Mouse (Mus musculus) sigmoid colon, adult 10 weeks (tissue): Measurements from ENCODE around the gene Trim26. TPM values are rescaled to one million over a fixed set of nuclear protein-coding genes. Genes with fewer than 3 reads are reported as not detected.

Experiments used
- polyA plus RNA-seq: library from polyadenylated mRNA; stranded (reverse); fragments of 350-450 nt; fragmentation: Illumina TruSeq; extraction: RNeasy Lipid Tissue Mini Kit (QIAGEN cat#74804); gene quantifications from one replicate; pipeline ENCODE4 v1.2.3, GENCODE M21; 2014; ENCODE audit warnings: low read depth, low replicate concordance

Trim26 gene
- polyA plus RNA-seq = 37.0 TPM

DNA sequence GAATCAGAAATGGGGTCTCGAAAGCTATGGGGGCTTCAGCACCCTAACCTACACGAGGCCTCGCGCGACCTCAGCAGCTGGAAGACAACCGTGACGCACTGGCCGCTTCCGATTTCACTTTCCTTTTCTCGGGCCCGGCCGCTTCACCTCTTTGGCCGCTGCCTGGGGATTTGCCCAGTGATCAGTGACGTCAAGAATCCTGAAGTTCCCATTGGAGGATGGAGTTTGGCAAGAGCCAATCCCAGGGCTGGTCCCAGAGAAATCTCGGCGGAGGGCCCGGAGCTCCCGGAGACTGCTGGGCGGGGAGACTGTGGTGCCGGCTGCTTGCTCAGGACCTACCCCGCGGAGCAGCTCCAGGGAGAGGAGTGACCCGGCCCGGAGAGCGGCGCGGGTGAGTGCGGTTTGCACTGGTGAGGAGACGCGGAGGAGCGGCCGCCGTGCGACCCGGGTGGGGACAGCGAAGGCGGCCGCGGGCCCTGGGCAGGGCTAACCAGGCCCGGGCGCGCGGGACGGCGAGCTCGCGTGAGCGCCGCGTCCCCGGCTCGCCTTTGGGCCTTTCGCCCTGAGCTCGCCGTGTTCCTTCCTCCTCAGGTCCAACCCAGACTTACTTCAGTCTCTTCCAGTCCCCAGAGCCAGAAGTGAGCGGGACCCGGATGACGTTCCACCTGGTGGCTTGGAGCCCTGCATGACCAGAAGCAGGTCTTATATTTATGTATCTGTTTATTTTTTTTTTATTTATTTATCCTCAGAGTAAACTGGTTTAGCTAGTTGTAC is at the start of gene Trim26:
Gene Trim26, plus strand, starts transcription at position 261 of the 774 bp plus-strand sequence.

DNA sequence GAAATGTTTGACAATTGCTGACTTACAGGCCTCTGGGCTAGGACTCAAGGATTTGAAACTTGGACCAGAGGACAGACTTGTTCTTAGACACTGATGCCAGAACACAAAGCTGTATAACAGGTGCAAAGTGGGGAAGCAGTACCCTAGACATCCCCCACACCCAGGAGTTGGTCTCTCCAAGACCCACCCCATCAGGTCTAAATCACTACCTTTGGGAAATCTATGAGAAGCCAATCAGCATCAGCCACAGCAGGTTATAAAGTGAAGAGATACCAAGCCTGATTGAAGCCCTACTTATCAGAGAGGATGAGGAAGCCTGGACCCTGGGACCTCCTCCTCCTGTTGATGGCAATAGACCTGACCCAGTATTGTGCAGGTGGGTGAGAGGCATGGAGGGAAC is 25.1 kb upstream of the Trim26 start, which contains the start of gene H2-M10.6:
Gene H2-M10.6, plus strand, starts transcription at position 301 of the 400 bp plus-strand sequence.

DNA sequence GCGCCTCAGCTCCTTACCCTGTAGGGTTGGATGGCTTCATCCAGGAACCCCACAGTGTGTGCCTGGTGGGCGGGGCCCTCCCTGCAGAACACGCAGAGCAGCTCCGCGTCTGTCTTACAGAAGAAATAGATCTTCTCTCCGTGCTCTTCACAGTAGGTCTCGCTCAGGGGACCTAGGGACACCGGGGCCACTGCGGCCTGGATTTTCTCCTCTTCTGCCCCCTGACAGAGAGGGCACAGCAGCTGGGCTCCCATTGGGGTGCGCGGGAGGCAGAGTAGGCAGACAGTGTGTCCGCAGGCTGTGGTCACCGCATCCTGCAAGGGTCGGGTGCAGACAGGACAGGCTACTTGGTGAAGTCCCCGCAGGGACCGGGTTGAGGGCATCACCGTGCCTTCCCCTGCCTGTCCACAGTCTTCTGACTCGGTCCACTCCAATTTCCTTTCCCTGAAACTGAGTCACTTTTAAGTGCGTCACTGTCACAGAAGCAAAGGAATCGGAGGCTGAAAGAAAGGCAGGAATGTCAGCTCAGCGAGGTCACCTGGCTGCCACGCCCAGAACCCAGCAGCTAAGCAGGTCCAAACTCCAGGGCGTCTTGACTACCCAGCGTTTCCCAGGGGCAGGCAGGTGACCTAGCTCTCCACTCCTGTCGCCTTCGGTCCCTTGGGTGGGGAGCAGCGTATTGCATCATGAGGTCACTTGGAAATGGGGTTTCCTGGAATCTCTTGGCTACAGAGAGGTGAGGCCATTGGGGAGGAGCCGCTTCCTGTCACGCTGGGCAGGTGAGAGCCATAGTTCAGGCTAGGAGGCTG is 30.0 kb downstream of the Trim26 start, which contains the start of gene Trim15:
Gene Trim15, minus strand, starts transcription at position 492 of the 809 bp plus-strand sequence.

DNA sequence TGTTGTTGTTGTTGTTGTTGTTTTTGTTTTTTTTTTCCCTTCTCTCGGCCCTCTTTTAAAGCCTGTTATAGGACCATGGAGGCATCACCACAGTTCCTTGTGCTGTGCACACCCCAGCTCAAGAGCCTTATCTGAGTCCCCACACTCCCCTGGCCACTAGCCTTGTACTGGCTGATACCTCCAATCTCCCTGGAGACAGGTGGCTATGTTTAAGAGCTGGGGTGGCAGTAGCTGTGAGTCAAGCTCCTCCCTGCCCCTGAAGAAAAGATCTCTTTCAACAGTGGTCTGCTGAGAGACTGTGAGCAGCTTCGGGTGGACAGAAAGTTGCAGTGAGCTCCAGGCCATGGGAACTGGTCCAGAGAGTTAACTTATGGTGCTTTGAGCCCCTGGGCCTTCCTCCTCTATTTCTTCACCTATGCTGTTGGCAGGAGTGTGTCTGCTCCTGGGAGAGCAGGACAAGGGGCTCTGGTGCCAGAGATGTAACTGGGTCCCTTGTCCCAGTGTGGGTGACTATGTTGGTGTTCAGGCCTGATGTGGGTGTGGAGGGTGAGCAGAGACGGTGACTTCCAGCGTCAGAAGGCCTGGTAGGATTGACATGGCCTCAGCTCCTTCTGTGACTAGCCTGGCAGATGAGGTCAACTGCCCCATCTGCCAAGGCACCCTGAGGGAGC is 32.5 kb downstream of the Trim26 start, which contains the start of gene Trim10:
Gene Trim10, plus strand, starts transcription at position 291 of the 671 bp plus-strand sequence.

DNA sequence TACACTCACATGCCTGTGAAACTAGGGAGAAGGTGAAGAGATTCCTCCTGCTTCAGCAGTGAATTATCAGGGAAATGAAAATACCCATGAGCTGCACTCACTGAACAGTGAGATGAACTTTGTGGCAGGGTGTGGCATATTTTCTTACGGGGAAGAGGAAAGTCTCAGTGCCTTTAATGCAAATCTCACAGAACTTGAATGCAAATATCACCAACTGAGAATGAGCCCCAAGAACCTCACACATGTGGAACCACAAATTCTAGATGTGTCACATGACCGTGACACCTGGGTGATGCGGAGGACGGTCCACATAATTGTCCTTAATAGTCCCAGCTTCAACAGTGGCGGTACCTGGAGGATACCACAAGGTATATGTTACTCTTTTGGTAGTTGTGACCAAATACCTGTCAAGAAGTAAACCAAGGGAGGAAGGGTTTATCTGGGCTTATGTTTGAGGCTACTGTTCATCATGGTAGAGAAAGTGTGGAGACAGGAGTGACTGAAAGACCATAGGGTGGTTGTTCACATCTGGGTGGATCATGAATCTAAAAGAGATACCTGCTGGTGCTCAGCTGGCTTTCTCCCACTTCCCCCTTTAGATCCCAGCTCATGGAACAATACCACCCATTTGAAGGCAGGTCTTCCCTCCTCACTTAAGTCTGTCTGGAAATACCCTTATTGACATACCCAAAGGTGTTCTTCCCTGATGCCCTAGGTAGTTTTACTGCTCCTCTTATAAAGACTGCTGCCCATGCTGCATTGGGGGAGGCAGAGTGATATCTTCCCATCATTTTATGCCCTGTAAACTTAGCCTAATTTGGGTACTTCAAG is 53.4 kb downstream of the Trim26 start, which contains the start of gene Trim40:
Gene Trim40, minus strand, starts transcription at position 51 of the 831 bp plus-strand sequence.

DNA sequence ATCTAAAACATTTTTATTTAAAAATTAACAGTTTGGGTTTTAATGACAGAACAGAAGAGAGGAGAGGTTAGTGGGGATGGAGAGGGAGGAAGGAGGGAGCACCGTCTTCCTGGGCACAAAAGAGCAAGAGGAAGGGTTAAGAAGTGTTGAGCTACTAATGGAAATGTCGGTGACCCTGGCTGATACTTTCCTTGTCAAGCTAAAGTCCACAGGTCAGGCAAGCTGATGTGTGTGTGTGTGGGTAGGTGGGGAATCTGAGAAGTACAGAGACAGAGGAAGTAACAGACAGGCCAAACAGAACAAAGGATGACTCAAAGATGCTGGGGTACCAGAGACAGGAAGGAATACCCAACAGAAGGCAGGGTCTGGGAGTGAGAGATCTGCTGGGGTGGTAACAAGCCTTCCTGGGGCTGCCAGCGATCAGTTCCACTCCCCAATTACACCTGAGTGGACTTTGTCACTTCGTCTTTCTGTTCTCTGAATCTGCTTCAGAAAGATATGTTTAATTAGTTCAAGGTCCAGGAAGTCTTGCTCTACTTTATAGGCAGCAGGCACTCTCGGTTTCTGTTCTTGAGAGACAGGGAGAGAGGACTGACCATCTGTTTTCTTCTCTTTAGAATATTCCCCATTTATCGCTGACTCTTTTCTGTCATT is 60.7 kb downstream of the Trim26 start, which contains the start of gene Trim31:
Gene Trim31, plus strand, starts transcription at position 567 of the 654 bp plus-strand sequence.

Other genes with a start within 250 kb of the Trim26 start
- gene H2-M9, start 194.5 kb upstream of the Trim26 start, polyA plus RNA-seq = not detected
- gene H2-M1, start 164.9 kb upstream of the Trim26 start, polyA plus RNA-seq = not detected
- not detected for gene H2-M10.5, start 64.2 kb upstream of the Trim26 start, polyA plus RNA-seq
- not detected for gene H2-M10.6, start 25.0 kb upstream of the Trim26 start, polyA plus RNA-seq
- 2.2 TPM for gene Trim15, start 30.1 kb downstream of the Trim26 start, polyA plus RNA-seq
- not detected for gene Trim10, start 32.4 kb downstream of the Trim26 start, polyA plus RNA-seq
- gene Trim40, start 53.0 kb downstream of the Trim26 start, polyA plus RNA-seq = 29.1 TPM
- 77.1 TPM for gene Trim31, start 61.0 kb downstream of the Trim26 start, polyA plus RNA-seq
- 7.3 TPM for gene Rnf39, start 105.8 kb downstream of the Trim26 start, polyA plus RNA-seq
- gene Ppp1r11, start 114.6 kb downstream of the Trim26 start, polyA plus RNA-seq = 9.2 TPM
- gene Znrd1, start 121.4 kb downstream of the Trim26 start, polyA plus RNA-seq = 19.7 TPM
- gene Znrd1as, start 121.5 kb downstream of the Trim26 start, polyA plus RNA-seq = 22.8 TPM
- gene 2410137M14Rik, start 144.1 kb downstream of the Trim26 start, polyA plus RNA-seq = not detected
- gene H2-M5, start 152.4 kb downstream of the Trim26 start, polyA plus RNA-seq = 0.28 TPM
- 5.1 TPM for gene Zfp57, start 164.0 kb downstream of the Trim26 start, polyA plus RNA-seq
- gene Mog, start 186.3 kb downstream of the Trim26 start, polyA plus RNA-seq = not detected
- 42.1 TPM for gene Gabbr1, start 208.8 kb downstream of the Trim26 start, polyA plus RNA-seq